Mouse (Mus musculus) heart, embryonic 14.5 days (tissue): ENCODE measurements around the gene Flt3. TPM values are rescaled to one million over a fixed set of nuclear protein-coding genes. Genes with fewer than 3 reads are reported as not detected.
A peak's percentile ranks its signal among the peaks of the same experiment; 100 is the strongest.

ENCODE experiments used
- ATAC-seq: fragments of 200-750 bp; cut with Nextera tagmentation; 2 replicates; pipeline ENCODE4 v1.8.0; 2017; ENCODE audit warnings: low read depth, moderate TSS enrichment; ENCODE audit not compliant: insufficient number of reproducible peaks, insufficient read depth, low FRiP score
- H3K27ac ChIP-seq, 2 experiments: fragments of 200-500 bp in 1 of 2; fragments of 300-500 bp in 1 of 2; sonication (generic) in 1 of 2; replicated peaks in 1 of 2; 2 replicates each; pipeline ENCODE4 v1.5.1; 2012 to 2014; ENCODE audit warnings: low read depth in 2 of 2, low read length in 2 of 2, control low read depth in 1 of 2, mild to moderate bottlenecking in 1 of 2, mixed read lengths in 1 of 2; ENCODE audit not compliant: control insufficient read depth in 1 of 2, insufficient read depth in 1 of 2
- H3K27me3 ChIP-seq: fragments of 300-500 bp; sonication (generic); 2 replicates; pipeline ENCODE4 v1.6.1; 2014; ENCODE audit warnings: mild to moderate bottlenecking, low read length, control low read depth; ENCODE audit not compliant: control insufficient read depth, insufficient read depth
- H3K36me3 ChIP-seq: fragments of 300-500 bp; sonication (generic); 2 replicates; pipeline ENCODE4 v1.6.1; 2014; ENCODE audit warnings: mild to moderate bottlenecking, control low read depth, low read length, mixed read lengths; ENCODE audit not compliant: control insufficient read depth, insufficient read depth
- H3K4me1 ChIP-seq, 2 experiments: fragments of 200-500 bp in 1 of 2; fragments of 300-500 bp in 1 of 2; sonication (generic) in 1 of 2; 2 replicates each; pipeline ENCODE4 v1.6.1; 2012 to 2014; ENCODE audit warnings: low read length in 2 of 2, control low read depth in 1 of 2, mixed read lengths in 1 of 2; ENCODE audit not compliant: control insufficient read depth in 2 of 2, insufficient read depth in 2 of 2
- H3K4me2 ChIP-seq: fragments of 300-500 bp; sonication (generic); 2 replicates; pipeline ENCODE4 v1.6.1; 2014; ENCODE audit warnings: mild to moderate bottlenecking, low read length
- H3K4me3 ChIP-seq, 2 experiments: fragments of 200-500 bp in 1 of 2; fragments of 300-500 bp in 1 of 2; sonication (generic) in 1 of 2; 2 replicates each; pipeline ENCODE4 v1.5.1; 2012 to 2014; ENCODE audit warnings: low read length in 2 of 2, mild to moderate bottlenecking in 2 of 2, control low read depth in 1 of 2, low read depth in 1 of 2, moderate library complexity in 1 of 2; ENCODE audit not compliant: control insufficient read depth in 1 of 2, insufficient read depth in 1 of 2
- H3K9ac ChIP-seq: fragments of 300-500 bp; sonication (generic); 2 replicates; pipeline ENCODE4 v1.6.1; 2014; ENCODE audit warnings: mild to moderate bottlenecking, low read length
- H3K9me3 ChIP-seq: fragments of 300-500 bp; sonication (generic); 2 replicates; pipeline ENCODE4 v1.6.1; 2016; ENCODE audit warnings: low read length, control low read depth; ENCODE audit not compliant: control insufficient read depth
- WGBS: fragments of 180-500 bp; shearing (Covaris S2); extraction: QIAGEN DNeasy Blood & Tissue Kit; methylation state at CpG from one replicate; pipeline ENCODE4 v1.1.7; 2014; 5-methylcytosine and 5-hydroxymethylcytosine counted together
- microRNA-seq: library from miRNA; unstranded; fragments of <30 nt; microRNA quantifications from one replicate; pipeline ENCODE4, GENCODE M21; 2016
- polyA plus RNA-seq: library from polyadenylated mRNA; unstranded; fragments of >200 nt; fragmentation: Nextera tagmentation; extraction: Ambion mirVana; gene quantifications from 2 replicates; pipeline ENCODE4 v1.2.1, GENCODE M21; 2014

Gene Flt3
- polyA plus RNA-seq, 1 experiment from 2014 or later = not detected

- peaks cover 48% of the 10 kb centered on the region for H3K27me3 ChIP-seq
- no peak for ATAC-seq
- no peak overlapping the region for H3K4me3 ChIP-seq
- 24% methylated on average over 13 of the region's 13 CpGs for WGBS
- H3K9me3 ChIP-seq = no peaks in the 10 kb centered on the region
- H3K4me1 ChIP-seq = peaks cover 0 to 6% of the 10 kb centered on the region in 2 experiments; a peak in 1 of 4 replicates
- H3K9ac ChIP-seq = no peak overlapping the region
- H3K4me2 ChIP-seq = peak overlapping the region; percentile 7; the same call in 1 of the 2 replicates
- no peaks in the 10 kb centered on the region for H3K36me3 ChIP-seq
- H3K27ac ChIP-seq = no peak overlapping the region
These were observed 107.7 kb downstream of the Flt3 start for GRCm38 (mm10) chr5:147292506-147293120.

- Histone ChIP-seq H3K4me1 (peaks cover 0 to 6% of the 10 kb centered on the region in 2 experiments; a peak in 1 of 4 replicates), H3K36me3 (no peaks in the 10 kb centered on the region), H3K4me2 (0 out of 2 replicates have a peak overlapping the region, but pooled peaks have one; percentile 7), H3K4me3 (no peak overlapping the region), H3K9ac (no peak overlapping the region), H3K27ac (no peak overlapping the region), H3K27me3 (peaks cover 41% of the 10 kb centered on the region), H3K9me3 (no peaks in the 10 kb centered on the region)
- ATAC-seq = no peak
- WGBS = 25% methylated on average over 16 of the region's 16 CpGs
These were observed 108.4 kb downstream of the Flt3 start for GRCm38 (mm10) chr5:147291764-147292505.

DNA sequence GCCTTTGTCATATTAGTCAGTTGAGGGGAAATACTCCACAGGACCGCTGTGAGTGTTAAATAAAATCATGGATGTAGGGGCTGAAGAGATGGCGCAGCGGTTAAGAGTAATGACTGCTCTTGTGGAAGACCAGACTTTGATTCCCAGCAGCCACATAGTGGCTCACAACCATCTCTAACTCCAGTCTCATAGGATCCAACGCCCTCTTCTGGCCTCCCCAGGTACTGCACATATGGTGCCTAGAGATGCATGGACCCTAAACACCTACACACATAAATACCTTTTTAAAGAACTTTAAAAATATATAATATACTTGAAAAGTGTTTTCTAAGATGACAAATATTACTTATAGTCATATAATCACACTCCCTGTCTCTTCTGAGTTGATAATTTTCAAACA, 115.9 kb downstream of the Flt3 start:
- ATAC-seq = no peak
- 65% methylated on average over 4 of the region's 4 CpGs for WGBS

More for the DNA sequence above, 115.9 kb downstream of the Flt3 start:
- peaks cover 28% of the 10 kb centered on the region for H3K27me3 ChIP-seq
- no peak overlapping the region for H3K4me2 ChIP-seq
- no peaks in the 10 kb centered on the region for H3K36me3 ChIP-seq
- H3K9me3 ChIP-seq = no peaks in the 10 kb centered on the region
- no peak overlapping the region for H3K9ac ChIP-seq
- no peak overlapping the region for H3K27ac ChIP-seq
- H3K4me3 ChIP-seq = no peak overlapping the region
- no peaks in the 10 kb centered on the region for H3K4me1 ChIP-seq

Small RNAs within 50 kb of the gene (microRNA-seq; reads per million reads assigned to microRNA genes)
- not detected for gene Mir7k

Other genes starting within 250 kb of the Flt3 start
- gene Gsx1, start 211.8 kb downstream of the Flt3 start, polyA plus RNA-seq = not detected in 2 replicates
- gene Pdx1, start 130.5 kb downstream of the Flt3 start, polyA plus RNA-seq = not detected in 2 replicates
- gene Cdx2, start 93.2 kb downstream of the Flt3 start, polyA plus RNA-seq = not detected in 2 replicates
- not detected in 2 replicates for gene Urad, start 78.0 kb downstream of the Flt3 start, polyA plus RNA-seq
- gene Pan3, start 29.7 kb upstream of the Flt3 start, polyA plus RNA-seq = 54.5 and 55.8 TPM in 2 replicates